In the genomic region with DNA sequence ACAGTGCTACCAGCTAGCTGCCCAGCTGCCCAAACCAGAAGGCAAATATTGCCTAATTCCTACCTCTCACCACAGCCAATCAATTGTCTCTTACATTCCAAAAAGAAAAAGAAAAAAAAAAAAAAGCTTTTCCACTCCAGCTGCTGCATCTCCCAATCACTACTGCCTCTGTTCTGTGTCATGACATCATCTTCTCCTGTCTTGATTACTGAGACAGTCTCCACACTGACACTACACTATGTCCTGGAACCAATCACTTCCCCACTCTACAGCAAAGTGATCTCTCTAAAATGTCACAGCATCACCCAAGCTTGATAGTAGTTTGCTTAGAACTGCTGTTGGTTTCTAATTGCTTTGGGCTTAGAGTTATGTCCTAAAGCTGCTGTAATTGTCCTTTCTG, we compare ENCODE assay signal across 11 mouse cellular contexts.
"Had no signal": no experiment of that assay in that cellular context is flagged by ENCODE, and none has a peak within 500 bp of the region (broad histone marks: within the 10 kb centered on the region; RNA-seq: fewer than 3 reads in every experiment).

No protein-coding gene starts in this region.

- H3K27ac ChIP-seq: limb, embryonic 13.5 days; liver, embryonic 14.5 days; midbrain, embryonic 10.5 days; neural tube, embryonic 15.5 days; stomach, postnatal 0 days had no signal

- H3K27me3 ChIP-seq: neural tube, embryonic 15.5 days had no signal

- H3K4me1 ChIP-seq: limb, embryonic 13.5 days; midbrain, embryonic 10.5 days; neural tube, embryonic 15.5 days had no signal

- H3K36me3 ChIP-seq: limb, embryonic 13.5 days; midbrain, embryonic 10.5 days; neural tube, embryonic 15.5 days had no signal

- H3K9ac ChIP-seq: limb, embryonic 13.5 days; liver, embryonic 14.5 days; neural tube, embryonic 15.5 days had no signal

- DNase-seq: kidney, adult 18-20 months; kidney, postnatal 10 days; kidney, postnatal 4 days; midbrain, embryonic 14.5 days; thymus, postnatal 4 days had no signal

- H3K9me3 ChIP-seq: midbrain, embryonic 10.5 days; neural tube, embryonic 15.5 days had no signal

- H3K4me3 ChIP-seq: limb, embryonic 13.5 days; midbrain, embryonic 10.5 days; myocyte; neural tube, embryonic 15.5 days had no signal

- H3K4me2 ChIP-seq: limb, embryonic 13.5 days; neural tube, embryonic 15.5 days had no signal
